Mouse (Mus musculus) heart, adult 9 months (tissue): ENCODE results near the gene Il18.

Experiments used
- DNase-seq, 2 experiments: peaks; one replicate each; pipeline ENCODE4 v3.0.0; 2022; ENCODE audit warnings: low spot score in 2 of 2

Gene Il18

GRCm38 (mm10) chr9:50554241-50555093 lies at the start of gene Il18:
TSS of gene Il18 (plus strand) at chr9:50554827.
- peak; percentile 32 to 45 for DNase-seq

- no peak for DNase-seq
These were observed 49.2 kb upstream of the Il18 start for GRCm38 (mm10) chr9:50505405-50505804.

- DNase-seq: no peak
These were observed 47.1 kb upstream of the Il18 start for GRCm38 (mm10) chr9:50507570-50507969.

GRCm38 (mm10) chr9:50515462-50515861 lies 39.2 kb upstream of the Il18 start:
- no peak for DNase-seq

GRCm38 (mm10) chr9:50518781-50519180 lies 35.8 kb upstream of the Il18 start:
- DNase-seq: no peak

- no peak for DNase-seq
These were observed 33.9 kb upstream of the Il18 start for GRCm38 (mm10) chr9:50520748-50521147.

GRCm38 (mm10) chr9:50521562-50521961 lies 33.1 kb upstream of the Il18 start:
- DNase-seq: no peak

GRCm38 (mm10) chr9:50522574-50522973 lies 32.1 kb upstream of the Il18 start:
- DNase-seq: no peak

- DNase-seq: no peak
These were observed 29.7 kb upstream of the Il18 start for GRCm38 (mm10) chr9:50524936-50525335.

GRCm38 (mm10) chr9:50525585-50525984 lies 29.0 kb upstream of the Il18 start:
- no peak for DNase-seq

GRCm38 (mm10) chr9:50527860-50528259 lies 26.8 kb upstream of the Il18 start:
- no peak for DNase-seq

- peak; percentile 96 to 97 for DNase-seq
These were observed 26.2 kb upstream of the Il18 start, which contains the start of gene Pts for GRCm38 (mm10) chr9:50528293-50528892. TSS of gene Pts (minus strand) at chr9:50528724.

GRCm38 (mm10) chr9:50530890-50531289 lies 23.7 kb upstream of the Il18 start:
- no peak for DNase-seq

- peak in 1 of 2 experiments; percentile 18 for DNase-seq
These were observed 21.3 kb upstream of the Il18 start for GRCm38 (mm10) chr9:50533328-50533727.

- DNase-seq: no peak
These were observed 20.8 kb upstream of the Il18 start for GRCm38 (mm10) chr9:50533791-50534190.

GRCm38 (mm10) chr9:50535930-50536329 lies 18.7 kb upstream of the Il18 start:
- no peak for DNase-seq

GRCm38 (mm10) chr9:50536603-50537135 lies 18.0 kb upstream of the Il18 start:
- DNase-seq: no peak

GRCm38 (mm10) chr9:50537295-50537694 lies 17.3 kb upstream of the Il18 start:
- no peak for DNase-seq

GRCm38 (mm10) chr9:50540170-50540569 lies 14.5 kb upstream of the Il18 start:
- DNase-seq: no peak

GRCm38 (mm10) chr9:50542401-50542800 lies 12.2 kb upstream of the Il18 start:
- no peak for DNase-seq

GRCm38 (mm10) chr9:50547859-50548478 lies 6.7 kb upstream of the Il18 start:
- no peak for DNase-seq

- DNase-seq: no peak
These were observed 5.7 kb upstream of the Il18 start for GRCm38 (mm10) chr9:50548936-50549335.
